Mouse (Mus musculus) induced T-regulatory cell, adult 2 months (primary cell): ENCODE data around the gene Rpl39.
A peak's percentile ranks its signal among the peaks of the same experiment; 100 is the strongest.
"Not testable (repeated sequence)": the region's sequence is repeated elsewhere in the genome, so short reads cannot be mapped to it uniquely, and the experiment has no call there.

Experiments
- DNase-seq: peaks from one replicate; pipeline ENCODE4 v3.0.0-alpha.2; 2012; ENCODE audit warnings: low read depth

Rpl39 gene

GRCm38 (mm10) chrX:37084927-37085660 is at the start of gene Rpl39:
TSS of gene Rpl39 (minus strand) at chrX:37085402.
- peak; percentile 94 for DNase-seq

GRCm38 (mm10) chrX:37126671-37127358 is 41.6 kb upstream of the Rpl39 start, which contains the start of gene Nkap:
TSS of gene Nkap (plus strand) at chrX:37126795.
- DNase-seq, result peak; percentile 90

- no peak for DNase-seq
These were observed 40.3 kb upstream of the Rpl39 start for GRCm38 (mm10) chrX:37125511-37125910.

- DNase-seq, result no peak
These were observed 35.0 kb upstream of the Rpl39 start for GRCm38 (mm10) chrX:37120212-37120611.

GRCm38 (mm10) chrX:37119585-37119984 is 34.4 kb upstream of the Rpl39 start:
- DNase-seq, result no peak

GRCm38 (mm10) chrX:37117085-37117484 is 31.9 kb upstream of the Rpl39 start:
- no peak for DNase-seq

- no peak for DNase-seq
These were observed 25.6 kb upstream of the Rpl39 start for GRCm38 (mm10) chrX:37110881-37111193.

GRCm38 (mm10) chrX:37110193-37110880 is 25.1 kb upstream of the Rpl39 start, which contains the start of gene Upf3b:
TSS of gene Upf3b (minus strand) at chrX:37110322.
- peak; percentile 97 for DNase-seq

GRCm38 (mm10) chrX:37109526-37110192 is 24.5 kb upstream of the Rpl39 start:
- no peak for DNase-seq

- DNase-seq, result peak; percentile 32
These were observed 18.6 kb upstream of the Rpl39 start for GRCm38 (mm10) chrX:37103826-37104225.

- peak; percentile 23 for DNase-seq
These were observed 13.5 kb upstream of the Rpl39 start for GRCm38 (mm10) chrX:37098681-37099080.

- DNase-seq, result no peak
These were observed 10.0 kb upstream of the Rpl39 start for GRCm38 (mm10) chrX:37095106-37095768.

- peak; percentile 67 for DNase-seq
These were observed 6.3 kb upstream of the Rpl39 start for GRCm38 (mm10) chrX:37091457-37091856.

GRCm38 (mm10) chrX:37088778-37089177 is 3.6 kb upstream of the Rpl39 start:
- DNase-seq, result no peak

- DNase-seq, result no peak
These were observed 463 bp upstream of the Rpl39 start for GRCm38 (mm10) chrX:37085665-37086064.

GRCm38 (mm10) chrX:37084318-37084926 is 780 bp downstream of the Rpl39 start:
- DNase-seq, result no peak

- DNase-seq, result no peak
These were observed 4.0 kb downstream of the Rpl39 start for GRCm38 (mm10) chrX:37081194-37081593.

- not testable (repeated sequence) for DNase-seq
These were observed 4.9 kb downstream of the Rpl39 start for GRCm38 (mm10) chrX:37080345-37080744.

GRCm38 (mm10) chrX:37076651-37077050 is 8.6 kb downstream of the Rpl39 start:
- DNase-seq, result no peak

- peak; percentile 81 for DNase-seq
These were observed 10.8 kb downstream of the Rpl39 start for GRCm38 (mm10) chrX:37074262-37074892.

- DNase-seq, result no peak
These were observed 16.4 kb downstream of the Rpl39 start for GRCm38 (mm10) chrX:37068766-37069165.
